Mouse (Mus musculus) heart, postnatal 0 days (tissue): ENCODE measurements around the gene Plin2.

Experiments
- CTCF ChIP-seq: IDR thresholded peaks from 2 replicates; pipeline ENCODE4 v1.5.1; 2016; ENCODE audit warnings: antibody characterized with exemption, control low read depth, low read depth
- EP300 ChIP-seq: IDR thresholded peaks from 2 replicates; pipeline ENCODE4 v1.6.1; 2016; ENCODE audit warnings: antibody characterized with exemption, low read depth

DNA sequence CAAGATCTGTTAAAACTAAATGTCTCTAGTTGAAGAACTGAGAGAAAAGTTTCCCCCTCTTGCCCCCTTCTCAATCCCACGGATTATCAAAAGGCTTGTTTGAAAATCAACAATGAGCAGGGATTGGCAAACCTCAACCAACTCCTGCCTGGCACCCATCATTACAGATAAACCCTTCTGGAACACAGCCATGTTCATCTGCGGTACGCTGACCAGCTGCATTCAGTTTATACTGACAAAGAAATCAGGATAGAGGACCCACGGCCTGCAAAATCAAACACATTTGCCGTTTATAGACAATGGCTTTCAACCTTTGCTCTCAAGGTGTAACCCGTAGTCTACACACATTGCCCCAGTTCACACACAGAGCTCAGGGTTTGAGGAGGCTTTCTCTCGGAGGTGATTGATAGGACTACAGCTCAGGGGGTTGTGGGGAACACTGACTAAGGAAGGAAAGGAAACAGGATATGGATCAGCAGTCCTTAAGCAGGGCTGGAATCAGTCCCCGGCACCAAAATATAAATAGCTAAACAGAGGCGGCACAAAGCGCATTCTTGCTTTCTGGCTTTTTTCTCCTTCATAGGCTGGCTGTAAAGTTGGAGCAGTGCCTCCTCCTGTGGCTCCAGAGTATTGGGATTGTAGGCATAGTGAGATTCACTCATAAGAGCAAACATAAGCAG lies 19.3 kb upstream of the Plin2 start:
- TF ChIP-seq CTCF = no peak
- no peak for TF ChIP-seq EP300
